Mouse (Mus musculus) olfactory bulb, adult 2 months (tissue): ENCODE measurements around the gene Nos1. TPM values are rescaled to one million over a fixed set of nuclear protein-coding genes. Genes with fewer than 3 reads are reported as not detected.
A peak's percentile ranks its signal among the peaks of the same experiment; 100 is the strongest.
"Not testable (repeated sequence)": the region's sequence is repeated elsewhere in the genome, so short reads cannot be mapped to it uniquely, and the experiment has no call there.

ENCODE experiments used
- H3K27ac ChIP-seq: fragments of 200-500 bp; 2 replicates; pipeline ENCODE4 v1.5.1; 2012; ENCODE audit warnings: low read depth, low read length; ENCODE audit not compliant: insufficient read depth
- H3K4me1 ChIP-seq: fragments of 200-500 bp; 2 replicates; pipeline ENCODE4 v1.6.1; 2012; ENCODE audit warnings: low read length; ENCODE audit not compliant: control insufficient read depth, insufficient read depth
- H3K4me3 ChIP-seq: fragments of 200-500 bp; 2 replicates; pipeline ENCODE4 v1.5.1; 2012; ENCODE audit warnings: mild to moderate bottlenecking, low read depth, low read length, moderate library complexity; ENCODE audit not compliant: insufficient read depth
- CTCF ChIP-seq: fragments of 200-500 bp; IDR thresholded peaks from 2 replicates; pipeline ENCODE4 v1.5.1; 2012; ENCODE audit warnings: low read depth, mild to moderate bottlenecking, low read length, moderate library complexity; ENCODE audit not compliant: insufficient read depth
- POLR2A ChIP-seq: fragments of 200-500 bp; IDR thresholded peaks from 2 replicates; pipeline ENCODE4 v1.6.1; 2012; ENCODE audit warnings: mild to moderate bottlenecking, low read depth, low read length, moderate library complexity; ENCODE audit not compliant: insufficient read depth
- WGBS: fragments of 180-500 bp; shearing (Covaris S2); methylation state at CpG from one replicate; pipeline ENCODE4 v1.1.7; 2018; 5-methylcytosine and 5-hydroxymethylcytosine counted together
- polyA plus RNA-seq: library from polyadenylated mRNA; stranded (reverse); fragments of >200 nt; gene quantifications from 2 replicates; pipeline ENCODE4 v1.2.4, GENCODE M21; 2012; ENCODE audit warnings: low replicate concordance; ENCODE audit not compliant: missing spikeins, insufficient read depth, insufficient read length

The Nos1 gene
- polyA plus RNA-seq, 1 experiment = not detected

- 88% methylated on average over 12 of the region's 12 CpGs for WGBS
- H3K4me3 ChIP-seq = no peak overlapping the region
- TF ChIP-seq POLR2A (no peak), CTCF (no peak)
- H3K4me1 ChIP-seq = no peaks in the 10 kb centered on the region
- no peak overlapping the region for H3K27ac ChIP-seq
These were observed 69.6 kb downstream of the Nos1 start for GRCm38 (mm10) chr5:117850474-117850873.

- no peak overlapping the region for H3K4me3 ChIP-seq
- 86% methylated on average over 10 of the region's 10 CpGs for WGBS
- H3K4me1 ChIP-seq = no peaks in the 10 kb centered on the region; the same call in 1 of the 2 replicates
- TF ChIP-seq POLR2A (no peak), CTCF (no peak)
- H3K27ac ChIP-seq = no peak overlapping the region
These were observed 72.9 kb downstream of the Nos1 start for GRCm38 (mm10) chr5:117853741-117854140.

- Histone ChIP-seq H3K4me3 (no peak overlapping the region), H3K27ac (peak overlapping the region; percentile 96), H3K4me1 (peaks cover 32% of the 10 kb centered on the region)
- 10% methylated on average over 13 of the region's 13 CpGs for WGBS
- TF ChIP-seq POLR2A (no peak), CTCF (no peak)
These were observed 83.9 kb downstream of the Nos1 start for GRCm38 (mm10) chr5:117864588-117865300.

GRCm38 (mm10) chr5:117865876-117866275, 85.0 kb downstream of the Nos1 start:
- Histone ChIP-seq H3K4me1 (peaks cover 32% of the 10 kb centered on the region), H3K27ac (no peak overlapping the region), H3K4me3 (no peak overlapping the region)
- TF ChIP-seq POLR2A (no peak), CTCF (no peak)
- 75% methylated on average over 16 of the region's 16 CpGs for WGBS

GRCm38 (mm10) chr5:117871614-117872013, 90.8 kb downstream of the Nos1 start:
- WGBS = 60% methylated on average over 1 of the region's 1 CpGs
- peaks cover 27% of the 10 kb centered on the region for H3K4me1 ChIP-seq
- H3K27ac ChIP-seq = no peak overlapping the region
- H3K4me3 ChIP-seq = no peak overlapping the region
- TF ChIP-seq CTCF (no peak), POLR2A (no peak)

- WGBS = 60% methylated on average over 8 of the region's 8 CpGs
- no peak overlapping the region for H3K4me3 ChIP-seq
- H3K27ac ChIP-seq = no peak overlapping the region
- TF ChIP-seq CTCF (no peak), POLR2A (no peak)
- H3K4me1 ChIP-seq = peaks cover 18% of the 10 kb centered on the region
These were observed 93.0 kb downstream of the Nos1 start for GRCm38 (mm10) chr5:117873807-117874206.

GRCm38 (mm10) chr5:117874236-117874635, 93.4 kb downstream of the Nos1 start:
- TF ChIP-seq POLR2A = no peak
- no peak for TF ChIP-seq CTCF
- 55% methylated on average over 7 of the region's 7 CpGs for WGBS
- H3K27ac ChIP-seq = no peak overlapping the region

GRCm38 (mm10) chr5:117879136-117879535, 98.3 kb downstream of the Nos1 start:
- TF ChIP-seq POLR2A = no peak
- TF ChIP-seq CTCF = no peak
- 55% methylated on average over 14 of the region's 14 CpGs for WGBS

More at GRCm38 (mm10) chr5:117874236-117874635, 93.4 kb downstream of the Nos1 start:
- Histone ChIP-seq H3K4me3 (no peak overlapping the region), H3K4me1 (peaks cover 22% of the 10 kb centered on the region)

GRCm38 (mm10) chr5:117880916-117881555, 100.2 kb downstream of the Nos1 start:
- H3K27ac ChIP-seq = no peak overlapping the region
- 81% methylated on average over 9 of the region's 9 CpGs for WGBS
- no peak for TF ChIP-seq CTCF
- TF ChIP-seq POLR2A = no peak
- peaks cover 12% of the 10 kb centered on the region for H3K4me1 ChIP-seq
- H3K4me3 ChIP-seq = no peak overlapping the region

More at GRCm38 (mm10) chr5:117879136-117879535, 98.3 kb downstream of the Nos1 start:
- Histone ChIP-seq H3K4me3 (no peak overlapping the region), H3K4me1 (peaks cover 19% of the 10 kb centered on the region), H3K27ac (no peak overlapping the region)

- peaks cover 12% of the 10 kb centered on the region for H3K4me1 ChIP-seq
- H3K4me3 ChIP-seq, H3K27ac ChIP-seq: not testable (repeated sequence)
- WGBS = 92% methylated on average over 1 of the region's 1 CpGs
These were observed 101.6 kb downstream of the Nos1 start for GRCm38 (mm10) chr5:117882411-117882810.
